In genomic region chr14:88469361-88469760, GRCm38 (mm10) we compare ENCODE assay signal across 8 mouse cellular contexts. TPM values are rescaled to one million over a fixed set of nuclear protein-coding genes. Genes with fewer than 3 reads are reported as not detected.
A peak's percentile ranks its signal among the peaks of the same experiment; 100 is the strongest.
DNase-seq lines count a peak whose midpoint lies in the region; ATAC-seq and TF ChIP-seq lines count a peak whose summit lies in the region.

No protein-coding gene starts in this region.

- H3K4me3 ChIP-seq in left cerebral cortex, adult 2 months, result peak overlapping the region; percentile 49
- peak overlapping the region; percentile 53 for H3K4me3 ChIP-seq in embryonic facial prominence, embryonic 15.5 days (replicated peaks)
- peak overlapping the region; percentile 51 for H3K4me3 ChIP-seq in hindbrain, embryonic 14.5 days (replicated peaks; ENCODE audit: low read length)
- peak overlapping the region; percentile 47 for H3K4me3 ChIP-seq in midbrain, embryonic 14.5 days (replicated peaks; ENCODE audit: low read depth, low read length)

- H3K27me3 ChIP-seq in embryonic facial prominence, embryonic 15.5 days, result peaks cover 17% of the 10 kb centered on the region; the same call in 1 of the 2 replicates
- no peaks in the 10 kb centered on the region for H3K27me3 ChIP-seq in hindbrain, embryonic 14.5 days (ENCODE audit: control insufficient read depth, insufficient read depth, low read length)
- H3K27me3 ChIP-seq in midbrain, embryonic 14.5 days (ENCODE audit: control insufficient read depth, insufficient read depth, low read length), result no peaks in the 10 kb centered on the region

- WGBS in embryonic facial prominence, embryonic 15.5 days, result 3% methylated on average over 18 of the region's 18 CpGs
- 2% methylated on average over 18 of the region's 18 CpGs for WGBS in hindbrain, embryonic 14.5 days
- WGBS in midbrain, embryonic 14.5 days, result under 1% methylated on average over 18 of the region's 18 CpGs

- intact Hi-C loops in left cerebral cortex, adult 2 months (cut with DNase I), result loop anchor here (1.0 to 5.0 kb wide), 4 partner anchors 74 to 902 kb away; no protein-coding TSS in a partner anchor
- intact Hi-C loops in left cerebral cortex, postnatal 25 days (cut with DNase I), result loop anchor here (5.0 kb wide), 4 partner anchors 122 to 1007 kb away; no protein-coding TSS in a partner anchor

- no peak; the same call in 1 of the 2 replicates for TF ChIP-seq CTCF in left cerebral cortex, adult 2 months (IDR thresholded peaks at IDR 0.05)

- ATAC-seq in embryonic facial prominence, embryonic 15.5 days (ENCODE audit: insufficient number of reproducible peaks, low FRiP score, low TSS enrichment, low read depth), result 0 out of 2 replicates have a peak, but pooled peaks have one; percentile 34
- peak; percentile 78 for ATAC-seq in hindbrain, embryonic 14.5 days (ENCODE audit: low FRiP score)
- peak; percentile 52; the same call in 1 of the 2 replicates for ATAC-seq in midbrain, embryonic 14.5 days (ENCODE audit: low FRiP score, low TSS enrichment)

- H3K36me3 ChIP-seq in embryonic facial prominence, embryonic 15.5 days, result no peaks in the 10 kb centered on the region
- no peaks in the 10 kb centered on the region for H3K36me3 ChIP-seq in hindbrain, embryonic 14.5 days (replicated peaks; ENCODE audit: control insufficient read depth, insufficient read depth)
- H3K36me3 ChIP-seq in midbrain, embryonic 14.5 days (ENCODE audit: control insufficient read depth, insufficient read depth, low read length), result no peaks in the 10 kb centered on the region

- no peak overlapping the region for H3K9ac ChIP-seq in embryonic facial prominence, embryonic 15.5 days
- H3K9ac ChIP-seq in hindbrain, embryonic 14.5 days, result peak overlapping the region; percentile 46
- peak overlapping the region; percentile 38; the same call in 1 of the 2 replicates for H3K9ac ChIP-seq in midbrain, embryonic 14.5 days (replicated peaks; ENCODE audit: low read length)

- no peaks in the 10 kb centered on the region for H3K9me3 ChIP-seq in embryonic facial prominence, embryonic 15.5 days (replicated peaks)
- H3K9me3 ChIP-seq in hindbrain, embryonic 14.5 days (ENCODE audit: control insufficient read depth, low read length), result no peaks in the 10 kb centered on the region
- H3K9me3 ChIP-seq in midbrain, embryonic 14.5 days (ENCODE audit: control insufficient read depth, low read length), result no peaks in the 10 kb centered on the region

- peaks cover 17% of the 10 kb centered on the region for H3K4me1 ChIP-seq in embryonic facial prominence, embryonic 15.5 days
- peaks cover 7% of the 10 kb centered on the region for H3K4me1 ChIP-seq in hindbrain, embryonic 14.5 days (replicated peaks; ENCODE audit: control insufficient read depth, insufficient read depth, low read length)
- peaks cover 16% of the 10 kb centered on the region; the same call in 1 of the 2 replicates for H3K4me1 ChIP-seq in midbrain, embryonic 14.5 days (ENCODE audit: control insufficient read depth, insufficient read depth, low read length)

- peak overlapping the region; percentile 84 for H3K4me2 ChIP-seq in embryonic facial prominence, embryonic 15.5 days (replicated peaks)
- H3K4me2 ChIP-seq in hindbrain, embryonic 14.5 days (replicated peaks), result peak overlapping the region; percentile 97
- peak overlapping the region; percentile 74 for H3K4me2 ChIP-seq in midbrain, embryonic 14.5 days (ENCODE audit: low read length)

- H3K27ac ChIP-seq in left cerebral cortex, adult 2 months, result peak overlapping the region; percentile 67
- H3K27ac ChIP-seq in embryonic facial prominence, embryonic 15.5 days (replicated peaks), result no peak overlapping the region
- no peak overlapping the region for H3K27ac ChIP-seq in hindbrain, embryonic 14.5 days
- no peak overlapping the region for H3K27ac ChIP-seq in midbrain, embryonic 14.5 days (replicated peaks; ENCODE audit: low read depth, low read length)

- DNase-seq in left cerebral cortex, adult 2 months (ENCODE audit: extremely low spot score in 1 of 2, low spot score in 2 of 2), result peak in 1 of 2 experiments; percentile 27
- no peak for DNase-seq in left cerebral cortex, postnatal 25 days (ENCODE audit: low spot score in 2 of 2)
- DNase-seq in hindbrain, embryonic 14.5 days (ENCODE audit: low spot score), result no peak
- DNase-seq in midbrain, embryonic 14.5 days, result peak; percentile 62
- DNase-seq in thymus, postnatal 4 days, result no peak
- no peak for DNase-seq in spleen, postnatal 10 days (ENCODE audit: low spot score in 2 of 2)
- no peak for DNase-seq in lung, postnatal 14 days

RNA-seq across cellular contexts. Expression of gene Pcdh20, which starts 1.8 kb away (rescaled TPM):
- 10 to 100 TPM; 26.8 to 27.4 TPM for total RNA-seq in left cerebral cortex, adult 2 months (2021)
- total RNA-seq in left cerebral cortex, postnatal 25 days (2021), result 10 to 100 TPM; 27.9 to 34.4 TPM
- polyA plus RNA-seq in embryonic facial prominence, embryonic 15.5 days (2015; fragmentation: Nextera tagmentation; extraction: Ambion mirVana), result 6.9 and 8.2 TPM in 2 replicates
- 3.8 and 6.6 TPM in 2 replicates for polyA plus RNA-seq in hindbrain, embryonic 14.5 days (2014; fragmentation: Nextera tagmentation; extraction: Ambion mirVana)
- 4.6 and 5.9 TPM in 2 replicates for polyA plus RNA-seq in midbrain, embryonic 14.5 days (2014; fragmentation: Nextera tagmentation; extraction: Ambion mirVana)
